Mouse (Mus musculus) midbrain, postnatal 0 days (tissue): ENCODE data around the gene Tdp1. TPM values are rescaled to one million over a fixed set of nuclear protein-coding genes. Genes with fewer than 3 reads are reported as not detected.

ENCODE experiments used
- ATAC-seq: fragments of 200-750 bp; cut with Nextera tagmentation; 2 replicates; pipeline ENCODE4 v1.8.0; 2017; ENCODE audit warnings: moderate number of reproducible peaks, mild to moderate bottlenecking, moderate TSS enrichment, moderate library complexity; ENCODE audit not compliant: low FRiP score
- DNase-seq: peaks from one replicate; pipeline ENCODE4 v3.0.0-alpha.2; 2015; ENCODE audit warnings: low spot score
- H3K27ac ChIP-seq: fragments of 300-500 bp; sonication (generic); 2 replicates; pipeline ENCODE4 v1.5.1; 2014; ENCODE audit warnings: low read depth, mild to moderate bottlenecking, low read length, mixed read lengths
- H3K27me3 ChIP-seq: fragments of 300-500 bp; sonication (generic); 2 replicates; pipeline ENCODE4 v1.6.1; 2014; ENCODE audit warnings: low read length, control low read depth, mixed read lengths; ENCODE audit not compliant: insufficient read depth
- H3K36me3 ChIP-seq: fragments of 300-500 bp; sonication (generic); 2 replicates; pipeline ENCODE4 v1.6.1; 2014; ENCODE audit warnings: low read length, control low read depth, mixed read lengths; ENCODE audit not compliant: insufficient read depth
- H3K4me1 ChIP-seq: fragments of 300-500 bp; sonication (generic); 2 replicates; pipeline ENCODE4 v1.6.1; 2014; ENCODE audit warnings: mild to moderate bottlenecking, control low read depth, antibody characterized with exemption, low read length, mixed read lengths; ENCODE audit not compliant: insufficient read depth
- H3K4me2 ChIP-seq: fragments of 300-500 bp; sonication (generic); 2 replicates; pipeline ENCODE4 v1.6.1; 2014; ENCODE audit warnings: low read depth, mild to moderate bottlenecking, low read length, mixed read lengths; ENCODE audit not compliant: poor library complexity, severe bottlenecking
- H3K4me3 ChIP-seq: fragments of 300-500 bp; sonication (generic); 2 replicates; pipeline ENCODE4 v1.5.1; 2014; ENCODE audit warnings: low read depth, mild to moderate bottlenecking, low read length, moderate library complexity
- H3K9ac ChIP-seq: fragments of 300-500 bp; sonication (generic); replicated peaks from 2 replicates; pipeline ENCODE4 v1.6.1; 2014; ENCODE audit warnings: mild to moderate bottlenecking, low read length, moderate library complexity, mixed read lengths; ENCODE audit not compliant: poor library complexity, severe bottlenecking
- H3K9me3 ChIP-seq: fragments of 300-500 bp; sonication (generic); 2 replicates; pipeline ENCODE4 v1.6.1; 2016; ENCODE audit warnings: low read length, control low read depth
- CTCF ChIP-seq: IDR thresholded peaks from 2 replicates; pipeline ENCODE4 v1.5.1; 2016; ENCODE audit warnings: antibody characterized with exemption, mild to moderate bottlenecking
- WGBS: fragments of 180-500 bp; shearing (Covaris S2); extraction: QIAGEN DNeasy Blood & Tissue Kit; methylation state at CpG from one replicate; pipeline ENCODE4 v1.1.7; 2014; 5-methylcytosine and 5-hydroxymethylcytosine counted together
- polyA plus RNA-seq: library from polyadenylated mRNA; unstranded; fragments of >200 nt; fragmentation: Nextera tagmentation; extraction: Ambion mirVana; gene quantifications from 2 replicates; pipeline ENCODE4 v1.2.1, GENCODE M21; 2015
- total RNA-seq: library from RNA; depleted of rRNA; stranded (reverse); fragments of >200 nt; gene quantifications from 2 replicates; pipeline ENCODE4 v1.2.3, GENCODE M21; 2014

Gene Tdp1
- total and polyA plus RNA-seq, 2 experiments from 2014 or later = 19.0 to 31.8 TPM

- Histone ChIP-seq H3K9me3 (no peaks in the 10 kb centered on the region), H3K9ac (no peak overlapping the region), H3K27ac (no peak overlapping the region; the same call in 1 of the 2 replicates), H3K4me2 (peak overlapping the region; percentile 92), H3K27me3 (no peaks in the 10 kb centered on the region), H3K36me3 (no peaks in the 10 kb centered on the region), H3K4me3 (peak overlapping the region; percentile 87), H3K4me1 (peaks cover 6% of the 10 kb centered on the region; the same call in 1 of the 2 replicates)
- peak; percentile 97 for DNase-seq
- WGBS = under 1% methylated on average over 38 of the region's 38 CpGs
- peak; percentile 94 for ATAC-seq
- no peak for TF ChIP-seq CTCF
Observed at GRCm38 (mm10) chr12:99883000-99883712, 1.2 kb upstream of the Tdp1 start.

GRCm38 (mm10) chr12:99883713-99884105, 608 bp upstream of the Tdp1 start:
- Histone ChIP-seq H3K9ac (0 out of 2 replicates have a peak overlapping the region, but pooled peaks have one; percentile 20), H3K9me3 (no peaks in the 10 kb centered on the region), H3K4me3 (peak overlapping the region; percentile 87), H3K4me1 (peaks cover 6% of the 10 kb centered on the region; the same call in 1 of the 2 replicates), H3K27ac (peak overlapping the region; percentile 13), H3K4me2 (peak overlapping the region; percentile 92), H3K27me3 (no peaks in the 10 kb centered on the region), H3K36me3 (no peaks in the 10 kb centered on the region)
- ATAC-seq (peak; percentile 47), DNase-seq (peak; percentile 48)
- TF ChIP-seq CTCF = no peak
- under 1% methylated on average over 11 of the region's 11 CpGs for WGBS

DNA sequence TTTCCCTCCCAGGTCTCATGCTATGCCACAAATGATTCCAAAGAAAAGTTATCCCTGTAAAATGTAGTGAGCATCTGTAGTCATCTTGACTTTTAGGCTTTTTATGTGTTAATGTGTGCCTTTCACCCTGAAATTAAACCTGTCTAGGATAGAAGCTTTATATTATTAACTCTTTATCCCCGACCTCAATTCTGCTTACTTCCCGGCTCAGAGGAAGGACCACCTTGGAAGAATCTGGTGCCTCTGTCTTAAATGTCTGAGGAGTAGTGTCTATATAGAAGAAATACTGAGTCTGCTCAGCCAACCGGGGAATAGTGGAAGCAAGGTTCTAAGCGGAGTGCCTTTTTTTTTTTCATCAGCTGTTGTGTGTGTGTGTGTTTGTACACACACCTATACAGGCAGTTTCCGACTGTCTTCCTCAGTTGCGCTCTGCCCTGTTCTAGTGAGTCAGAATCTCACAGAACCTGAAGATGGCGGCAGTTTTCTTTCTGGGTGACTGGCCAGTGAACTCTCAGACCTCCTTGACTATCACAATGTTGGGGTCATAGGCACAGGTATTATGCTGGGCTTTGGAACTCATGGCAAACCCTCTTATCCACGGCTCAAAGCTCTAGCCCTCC, 1.1 kb downstream of the Tdp1 start:
- DNase-seq = peak; percentile 16
- no peaks in the 10 kb centered on the region for H3K9me3 ChIP-seq
- no peak overlapping the region for H3K27ac ChIP-seq
- peak overlapping the region; percentile 76; the same call in 1 of the 2 replicates for H3K9ac ChIP-seq
- no peaks in the 10 kb centered on the region for H3K36me3 ChIP-seq
- peak overlapping the region; percentile 92 for H3K4me2 ChIP-seq
- no peaks in the 10 kb centered on the region for H3K27me3 ChIP-seq
- no peak for ATAC-seq
- TF ChIP-seq CTCF = peak; percentile 23; the same call in 1 of the 2 replicates
- peak overlapping the region; percentile 87 for H3K4me3 ChIP-seq
- H3K4me1 ChIP-seq = peaks cover 6% of the 10 kb centered on the region; the same call in 1 of the 2 replicates
- 30% methylated on average over 8 of the region's 8 CpGs for WGBS

GRCm38 (mm10) chr12:99897846-99898245, 13.5 kb downstream of the Tdp1 start:
- no peak for ATAC-seq
- no peaks in the 10 kb centered on the region for H3K9me3 ChIP-seq
- no peaks in the 10 kb centered on the region for H3K4me1 ChIP-seq
- no peak for TF ChIP-seq CTCF
- DNase-seq = no peak
- WGBS = 93% methylated on average over 4 of the region's 4 CpGs
- no peak overlapping the region for H3K9ac ChIP-seq
- peaks cover 52% of the 10 kb centered on the region for H3K36me3 ChIP-seq
- H3K4me2 ChIP-seq = no peak overlapping the region
- H3K27me3 ChIP-seq = no peaks in the 10 kb centered on the region
- no peak overlapping the region for H3K4me3 ChIP-seq
- H3K27ac ChIP-seq = no peak overlapping the region

GRCm38 (mm10) chr12:99898248-99898870, 14.0 kb downstream of the Tdp1 start:
- Histone ChIP-seq H3K4me1 (no peaks in the 10 kb centered on the region), H3K4me3 (no peak overlapping the region), H3K4me2 (no peak overlapping the region), H3K9ac (no peak overlapping the region), H3K27ac (no peak overlapping the region), H3K27me3 (no peaks in the 10 kb centered on the region), H3K9me3 (no peaks in the 10 kb centered on the region), H3K36me3 (peaks cover 48% of the 10 kb centered on the region)
- TF ChIP-seq CTCF = no peak
- DNase-seq = peak; percentile 50
- ATAC-seq = peak; percentile 31; the same call in 1 of the 2 replicates
- WGBS = 87% methylated on average over 16 of the region's 16 CpGs

DNA sequence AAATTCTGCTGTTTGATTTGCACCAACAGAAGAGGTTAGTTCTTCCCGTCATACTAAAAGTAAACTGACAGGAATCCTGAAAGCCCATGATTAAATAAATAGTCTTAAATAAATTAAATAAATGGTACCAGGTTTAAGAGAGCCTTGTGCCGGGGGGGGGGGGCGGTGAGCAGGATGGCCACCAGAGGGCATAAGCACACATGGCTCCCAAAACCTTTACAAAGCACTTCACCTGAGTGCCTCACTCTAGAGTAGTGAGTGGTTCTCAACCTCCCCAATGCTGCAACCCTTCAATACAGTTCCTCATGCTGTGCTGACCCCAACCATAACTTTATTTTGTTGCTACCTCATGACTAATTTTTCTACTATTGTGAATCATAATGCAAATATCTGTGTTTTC, 15.7 kb downstream of the Tdp1 start:
- Histone ChIP-seq H3K36me3 (peaks cover 40% of the 10 kb centered on the region), H3K9me3 (no peaks in the 10 kb centered on the region), H3K27ac (no peak overlapping the region), H3K4me3 (no peak overlapping the region), H3K9ac (no peak overlapping the region), H3K4me1 (no peaks in the 10 kb centered on the region), H3K27me3 (no peaks in the 10 kb centered on the region), H3K4me2 (no peak overlapping the region)
- DNase-seq (peak; percentile 23), ATAC-seq (no peak)
- 94% methylated on average over 1 of the region's 3 CpGs for WGBS
- peak; percentile 47 for TF ChIP-seq CTCF
